Comparison of ENCODE assay signal across 10 mouse cellular contexts in genomic region chr17:32685048-32685750, GRCm38 (mm10). TPM values are rescaled to one million over a fixed set of nuclear protein-coding genes. Genes with fewer than 3 reads are reported as not detected.
DNase-seq lines count a peak whose midpoint lies in the region; ATAC-seq and TF ChIP-seq lines count a peak whose summit lies in the region.
"Had no signal": no experiment of that assay in that cellular context is flagged by ENCODE, and none has a peak within 500 bp of the region (broad histone marks: within the 10 kb centered on the region; RNA-seq: fewer than 3 reads in every experiment).

Cyp4f15 (plus strand) TSS chr17:32685627.

- H3K4me1 ChIP-seq in heart, embryonic 11.5 days (ENCODE audit: control insufficient read depth, insufficient read depth, low read length), result 0 out of 2 replicates have a peak, but pooled peaks cover 3% of the 10 kb centered on the region
- H3K4me1 ChIP-seq in cerebellum, adult 2 months (ENCODE audit: control insufficient read depth, insufficient read depth, low read length), result no peaks in the 10 kb centered on the region
- H3K4me1 ChIP-seq in hindbrain, embryonic 12.5 days, result peaks cover 5% of the 10 kb centered on the region
- H3K4me1 ChIP-seq: limb, embryonic 13.5 days had no signal

- H3K9ac ChIP-seq in heart, embryonic 11.5 days (ENCODE audit: low read depth, low read length), result no peak within 1 kb of the TSS
- no peak within 1 kb of the TSS for H3K9ac ChIP-seq in hindbrain, embryonic 12.5 days
- H3K9ac ChIP-seq: limb, embryonic 13.5 days had no signal

- H3K9me3 ChIP-seq in heart, embryonic 11.5 days (replicated peaks; ENCODE audit: control insufficient read depth, low read length), result no peaks in the 10 kb centered on the region
- no peaks in the 10 kb centered on the region for H3K9me3 ChIP-seq in hindbrain, embryonic 12.5 days (replicated peaks)
- H3K9me3 ChIP-seq: limb, embryonic 13.5 days had no signal

- no peak for ATAC-seq in heart, embryonic 11.5 days (replicated peaks; ENCODE audit: insufficient number of reproducible peaks, low FRiP score, low TSS enrichment)
- ATAC-seq in hindbrain, embryonic 12.5 days (ENCODE audit: low FRiP score), result no peak
- ATAC-seq in erythroid progenitor cell, adult 5-6 weeks (replicated peaks; ENCODE audit: low FRiP score, poor library complexity, severe bottlenecking), result no peak

- TF ChIP-seq CTCF in cerebellum, adult 2 months (IDR thresholded peaks at IDR 0.05; ENCODE audit: borderline replicate concordance, insufficient read depth, low read depth, low read length), result no peak

- WGBS in heart, embryonic 11.5 days (ENCODE audit: insufficient replicate concordance), result 23% methylated on average over 7 of the region's 7 CpGs
- 15% methylated on average over 7 of the region's 7 CpGs for WGBS in cerebellum, adult 2 months
- WGBS in hindbrain, embryonic 12.5 days, result 21% methylated on average over 7 of the region's 7 CpGs

- TF ChIP-seq POLR2A in cerebellum, adult 2 months (IDR thresholded peaks at IDR 0.05; ENCODE audit: borderline replicate concordance, insufficient read depth, low read length), result no peak

- H3K27ac ChIP-seq in heart, embryonic 11.5 days (ENCODE audit: low read depth, low read length), result no peak within 1 kb of the TSS
- no peak within 1 kb of the TSS for H3K27ac ChIP-seq in cerebellum, adult 2 months (ENCODE audit: insufficient read depth, low read length)
- H3K27ac ChIP-seq in hindbrain, embryonic 12.5 days, result no peak within 1 kb of the TSS
- H3K27ac ChIP-seq: limb, embryonic 13.5 days had no signal

- H3K27me3 ChIP-seq in heart, embryonic 11.5 days (ENCODE audit: control insufficient read depth, insufficient read depth, low read length), result no peaks in the 10 kb centered on the region
- H3K27me3 ChIP-seq in cerebellum, adult 2 months (ENCODE audit: control insufficient read depth, insufficient read depth, low read length), result no peaks in the 10 kb centered on the region
- no peaks in the 10 kb centered on the region for H3K27me3 ChIP-seq in hindbrain, embryonic 12.5 days
- H3K27me3 ChIP-seq: limb, embryonic 13.5 days had no signal

- H3K36me3 ChIP-seq in heart, embryonic 11.5 days (ENCODE audit: control insufficient read depth, insufficient read depth, low read length), result no peaks in the 10 kb centered on the region
- H3K36me3 ChIP-seq in hindbrain, embryonic 12.5 days, result no peaks in the 10 kb centered on the region
- H3K36me3 ChIP-seq: limb, embryonic 13.5 days had no signal

- DNase-seq in heart, postnatal 4 days, result peak; percentile 8
- DNase-seq in cerebellum, adult 2 months, result peak; percentile 16 to 40
- DNase-seq in left cerebral cortex, adult 8-10 months (ENCODE audit: low spot score in 2 of 2), result peak; percentile 31 to 58
- peak; percentile 72 for DNase-seq in ovary, adult 18-20 months (ENCODE audit: low spot score)
- DNase-seq in thymus, postnatal 4 days, result no peak

- no peak within 1 kb of the TSS for H3K4me2 ChIP-seq in heart, embryonic 11.5 days
- H3K4me2 ChIP-seq in hindbrain, embryonic 12.5 days (replicated peaks), result 0 out of 2 replicates have a peak within 1 kb of the TSS, but pooled peaks have one; percentile 7
- H3K4me2 ChIP-seq: limb, embryonic 13.5 days had no signal

- no peak within 1 kb of the TSS for H3K4me3 ChIP-seq in heart, embryonic 11.5 days (ENCODE audit: low read depth, low read length)
- H3K4me3 ChIP-seq in cerebellum, adult 2 months (replicated peaks; ENCODE audit: insufficient read depth, low read depth, low read length), result no peak within 1 kb of the TSS
- no peak within 1 kb of the TSS for H3K4me3 ChIP-seq in hindbrain, embryonic 12.5 days
- H3K4me3 ChIP-seq: limb, embryonic 13.5 days had no signal

RNA-seq across cellular contexts. Expression of gene Cyp4f15, which starts in this region (rescaled TPM):
- not detected for total RNA-seq in heart, postnatal 4 days (2021)
- 0.19 TPM in 1 of 2 replicates, not detected in the other for polyA plus RNA-seq in heart, embryonic 11.5 days (2014; fragmentation: Nextera tagmentation; extraction: Ambion mirVana)
- 5.1 and 5.9 TPM in 2 replicates for polyA plus RNA-seq in cerebellum, adult 2 months (2012; rRNA removed)
- polyA plus RNA-seq in hindbrain, embryonic 12.5 days (2016; fragmentation: Nextera tagmentation; extraction: Ambion mirVana), result 0.53 and 0.99 TPM in 2 replicates
- total RNA-seq in left cerebral cortex, adult 8-10 months (2022), result 10 to 100 TPM; 14.8 to 20.4 (median 18.0) TPM
- total RNA-seq in erythroid progenitor cell, adult 5-6 weeks (2015; ENCODE audit: low replicate concordance), result not detected in 2 replicates
- not detected in 2 replicates for total RNA-seq in erythroid progenitor cell, adult 5-6 weeks (2017; ENCODE audit: low replicate concordance)
- total RNA-seq: common myeloid progenitor, adult 5-6 weeks had no signal

Comparison
In these comparisons a context has a peak if more than half of its experiments do, and no peak if none do; other contexts are left out.
1. RNA of gene Cyp4f15 (total RNA-seq): 14.8 to 20.4 TPM in left cerebral cortex, adult 8-10 months; not detected in heart, postnatal 4 days and not detected in erythroid progenitor cell, adult 5-6 weeks; every median in the first group is over 10 times any median in the second.
2. Peak in DNase-seq in heart, postnatal 4 days; RNA of the gene not detected or under 1 TPM.